Mouse (Mus musculus): ENCODE data around the gene Dusp12.

DNA sequence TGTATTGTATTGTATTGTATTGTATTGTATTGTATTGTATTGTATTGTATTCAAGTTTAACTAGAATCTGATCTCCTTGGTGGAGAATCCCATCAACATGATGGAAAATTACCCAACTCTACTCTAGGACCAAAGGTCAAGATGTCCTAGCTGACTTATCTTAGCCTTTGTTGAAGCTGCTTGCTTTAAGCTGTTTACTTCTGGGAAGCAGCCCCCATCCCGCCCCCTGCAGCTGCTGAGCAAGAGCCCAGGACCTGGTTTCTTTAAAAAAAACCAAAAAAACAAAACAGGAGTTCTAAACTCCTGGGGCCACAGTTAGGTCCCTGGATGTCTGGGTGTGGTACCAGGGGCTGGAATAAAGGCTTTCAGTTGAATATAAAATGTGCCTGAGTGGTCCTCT is 6.9 kb upstream of the Dusp12 start:
- no peak for TF ChIP-seq ZC3H11A (IDR thresholded peaks at IDR 0.05; ENCODE audit: low read depth, low read length)
- no peak for TF ChIP-seq CTCF (conservative IDR thresholded peaks at IDR 0.05 in 1 of 2, IDR thresholded peaks at IDR 0.05 in 1 of 2; ENCODE audit: low read depth in 2 of 2, low read length in 2 of 2)
- no peak for TF ChIP-seq USF2 (conservative IDR thresholded peaks at IDR 0.05; ENCODE audit: low read depth, low read length)
- TF ChIP-seq HCFC1 (IDR thresholded peaks at IDR 0.05; ENCODE audit: low read depth, low read length), result no peak
- TF ChIP-seq KAT2A (IDR thresholded peaks at IDR 0.05; ENCODE audit: insufficient replicate concordance, low read length), result no peak
- TF ChIP-seq RCOR1 (conservative IDR thresholded peaks at IDR 0.05; ENCODE audit: low read depth, low read length), result no peak
- TF ChIP-seq MAX (IDR thresholded peaks at IDR 0.05; ENCODE audit: low read length), result no peak
- TF ChIP-seq ELF1 (IDR thresholded peaks at IDR 0.05; ENCODE audit: low read depth, low read length), result no peak
- TF ChIP-seq ZMIZ1 (IDR thresholded peaks at IDR 0.05; ENCODE audit: low read depth, low read length), result no peak
- no peak for TF ChIP-seq CHD2 (IDR thresholded peaks at IDR 0.05; ENCODE audit: low read length)
- no peak for TF ChIP-seq POLR2A (IDR thresholded peaks at IDR 0.05; ENCODE audit: low read depth, low read length)
- no peak for TF ChIP-seq NELFE (IDR thresholded peaks at IDR 0.05; ENCODE audit: low read depth, low read length)
- TF ChIP-seq MAFK (IDR thresholded peaks at IDR 0.05; ENCODE audit: insufficient replicate concordance, low read length), result no peak

All from CH12.LX (cell line).